18 mouse cellular contexts compared by ENCODE assay signal in genomic region chr10:42096924-42097323, GRCm38 (mm10).
"Had no signal": no experiment of that assay in that cellular context is flagged by ENCODE, and none has a peak within 500 bp of the region (broad histone marks: within the 10 kb centered on the region; RNA-seq: fewer than 3 reads in every experiment).

No protein-coding gene starts in this region.

- H3K9ac ChIP-seq: liver, embryonic 13.5 days; midbrain, embryonic 12.5 days; midbrain, embryonic 15.5 days; neural tube, embryonic 12.5 days; neural tube, embryonic 15.5 days; stomach, embryonic 15.5 days had no signal

- DNase-seq: kidney, adult 2 months; kidney, postnatal 10 days; kidney, postnatal 36 days; layer of hippocampus, postnatal 36 days; liver, embryonic 13.5 days; lung, adult 2 months; lung, postnatal 14 days; lung, postnatal 4 days; right cerebral cortex, adult 18-20 months; right cerebral cortex, postnatal 14 days; spleen, adult 18-20 months; thymus, postnatal 25 days had no signal

- H3K9me3 ChIP-seq: liver, embryonic 13.5 days; midbrain, embryonic 12.5 days; midbrain, embryonic 15.5 days; neural tube, embryonic 12.5 days; neural tube, embryonic 15.5 days; stomach, embryonic 15.5 days had no signal

- H3K4me2 ChIP-seq: liver, embryonic 13.5 days; midbrain, embryonic 12.5 days; midbrain, embryonic 15.5 days; neural tube, embryonic 12.5 days; neural tube, embryonic 15.5 days; stomach, embryonic 15.5 days had no signal

- H3K4me1 ChIP-seq: midbrain, embryonic 12.5 days; midbrain, embryonic 15.5 days; stomach, embryonic 15.5 days had no signal

- H3K27me3 ChIP-seq: liver, embryonic 13.5 days; neural tube, embryonic 12.5 days; neural tube, embryonic 15.5 days; stomach, embryonic 15.5 days had no signal

- H3K4me3 ChIP-seq: left cerebral cortex, adult 2 months; liver, embryonic 13.5 days; midbrain, embryonic 12.5 days; midbrain, embryonic 15.5 days; neural tube, embryonic 12.5 days; neural tube, embryonic 15.5 days; stomach, embryonic 15.5 days had no signal

- ATAC-seq: midbrain, embryonic 15.5 days had no signal

- H3K36me3 ChIP-seq: liver, embryonic 13.5 days; midbrain, embryonic 12.5 days; midbrain, embryonic 15.5 days; neural tube, embryonic 12.5 days; neural tube, embryonic 15.5 days; stomach, embryonic 15.5 days had no signal

- H3K27ac ChIP-seq: left cerebral cortex, adult 2 months; liver, embryonic 13.5 days; midbrain, embryonic 12.5 days; midbrain, embryonic 15.5 days; neural tube, embryonic 12.5 days; neural tube, embryonic 15.5 days; stomach, embryonic 15.5 days had no signal
